Mouse (Mus musculus) urinary bladder, adult 18-20 months (tissue): Measurements from ENCODE around the gene Plch1.

Experiments used
- DNase-seq, 2 experiments: peaks; one replicate each; pipeline ENCODE4 v3.0.0; 2022; ENCODE audit warnings: low spot score in 2 of 2, mixed read lengths in 2 of 2

Plch1 gene

GRCm38 (mm10) chr3:63862716-63863115 lies 36.6 kb downstream of the Plch1 start:
- DNase-seq, result no peak

GRCm38 (mm10) chr3:63852828-63853227 lies 46.4 kb downstream of the Plch1 start:
- no peak for DNase-seq

DNA sequence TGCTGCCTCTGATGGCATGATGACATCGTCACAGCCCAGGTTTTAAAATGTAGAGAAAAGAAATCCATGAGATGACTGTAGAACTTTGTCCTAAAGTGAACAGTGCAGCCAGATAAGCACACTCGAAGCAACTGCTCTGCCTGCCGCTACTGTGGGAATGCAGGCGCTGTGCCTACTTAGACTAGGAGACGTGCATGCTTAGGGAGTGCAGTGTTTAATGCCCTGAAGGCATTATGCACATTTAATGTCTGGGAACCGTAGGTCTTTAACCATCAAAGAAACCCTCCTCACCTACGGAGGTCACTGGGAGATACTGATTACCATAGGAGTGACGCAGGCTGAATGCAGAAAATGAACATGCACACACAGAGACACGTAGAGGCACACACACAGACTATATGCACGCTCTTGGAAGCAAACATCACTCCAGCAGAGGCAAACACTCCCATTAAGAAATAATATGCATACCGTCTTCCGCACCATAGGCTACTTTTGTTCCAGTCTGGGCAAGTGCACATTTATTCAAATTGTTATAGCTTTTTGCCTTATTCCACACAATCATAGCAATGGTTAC lies 48.1 kb downstream of the Plch1 start:
- DNase-seq, result no peak

DNA sequence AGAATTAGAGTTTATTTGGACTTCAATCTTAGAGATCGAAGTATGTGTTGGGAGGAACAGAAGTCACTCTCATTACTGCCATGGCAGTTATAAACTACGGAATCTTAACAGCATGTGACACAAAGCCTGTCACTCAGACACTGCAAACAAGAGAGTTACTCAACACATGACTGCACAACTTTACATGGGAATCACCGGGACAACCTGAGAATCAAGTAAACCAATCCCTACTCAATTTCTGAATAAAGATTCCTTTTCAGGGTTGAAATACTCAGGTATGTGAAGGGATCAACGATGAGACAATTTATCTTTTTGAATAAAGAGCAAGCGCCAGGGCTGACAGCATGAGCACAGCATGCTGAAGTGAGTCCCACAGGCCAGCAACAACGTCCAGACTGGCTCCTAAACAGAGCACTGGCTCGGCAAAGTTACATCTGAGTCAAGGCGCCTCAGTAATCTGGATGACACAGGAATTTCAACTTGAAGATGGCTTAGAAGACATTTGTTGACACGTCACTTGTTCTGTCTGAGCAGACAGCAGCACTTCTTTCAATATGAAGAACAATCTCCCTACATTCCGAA lies 49.4 kb downstream of the Plch1 start:
- DNase-seq, result no peak

DNA sequence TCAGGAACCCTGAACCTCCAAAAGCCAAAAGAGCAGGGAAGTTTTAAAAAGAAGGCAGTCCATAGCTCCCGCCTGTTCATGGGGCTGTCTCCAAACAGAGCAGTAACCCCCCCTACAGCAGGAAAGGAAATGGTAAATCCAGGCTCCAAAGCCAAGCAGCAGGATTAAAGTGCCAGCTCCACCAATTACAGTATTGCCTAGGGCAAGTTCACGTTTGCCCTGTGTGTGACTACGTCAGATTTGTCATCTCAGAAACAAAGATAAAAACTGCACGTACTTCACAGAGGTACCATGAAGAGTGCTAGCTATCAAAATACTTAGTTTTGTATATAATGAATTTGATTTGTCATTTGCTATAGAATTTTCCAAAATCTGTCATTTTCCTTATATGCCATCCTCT lies 55.1 kb downstream of the Plch1 start:
- no peak for DNase-seq

DNA sequence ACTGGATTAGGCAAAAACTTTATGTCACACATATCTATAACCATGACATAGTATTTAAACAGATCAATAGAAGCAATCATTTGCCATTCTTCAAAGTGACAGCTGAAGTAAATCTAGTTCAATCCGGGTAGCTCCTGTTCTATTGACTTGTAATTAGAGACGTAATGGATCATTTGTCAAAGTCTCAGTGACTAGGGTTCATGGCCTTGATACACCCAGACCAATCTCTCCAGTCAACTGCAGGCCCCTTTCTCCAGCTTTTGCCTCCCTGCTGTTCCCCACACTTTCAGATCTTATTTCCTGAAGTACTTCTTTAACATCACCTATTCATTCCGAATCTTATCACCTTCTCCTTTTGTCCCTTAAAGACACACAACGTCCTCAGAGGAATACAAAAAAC lies 56.8 kb downstream of the Plch1 start:
- DNase-seq, result no peak

GRCm38 (mm10) chr3:63837750-63838149 lies 61.5 kb downstream of the Plch1 start:
- no peak for DNase-seq

DNA sequence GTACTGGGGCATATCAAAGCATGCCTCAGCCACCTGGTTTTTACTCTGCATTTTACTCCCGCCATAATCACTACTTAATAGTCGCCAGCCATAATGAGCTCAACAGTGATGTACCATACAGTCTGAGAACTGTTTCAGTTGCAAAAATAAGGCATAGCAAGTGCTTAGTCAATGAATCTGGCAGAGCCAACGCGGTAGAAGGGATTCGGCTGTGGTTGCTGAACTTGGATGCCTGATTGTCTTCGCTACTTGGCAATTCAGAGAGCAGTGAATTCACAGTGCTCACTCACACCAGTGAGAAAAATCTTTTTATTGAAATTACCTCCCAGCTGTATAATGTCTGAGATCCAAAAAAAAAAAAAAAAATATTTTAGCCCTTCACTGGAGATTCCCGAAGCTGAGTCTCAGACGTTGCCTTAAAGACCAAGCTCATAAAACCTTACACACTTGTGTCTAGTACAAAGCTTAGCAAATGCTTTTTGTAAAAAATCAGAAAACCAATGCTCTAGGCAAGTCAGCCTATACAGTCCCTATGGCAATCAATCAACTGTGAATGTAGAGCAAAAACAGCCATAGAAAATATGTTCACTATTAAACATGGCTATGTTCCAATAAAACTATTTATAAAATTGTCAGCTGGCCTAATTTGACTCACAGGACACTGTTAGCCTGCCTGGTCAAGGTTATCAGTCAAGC lies 62.2 kb downstream of the Plch1 start:
- DNase-seq, result no peak

DNA sequence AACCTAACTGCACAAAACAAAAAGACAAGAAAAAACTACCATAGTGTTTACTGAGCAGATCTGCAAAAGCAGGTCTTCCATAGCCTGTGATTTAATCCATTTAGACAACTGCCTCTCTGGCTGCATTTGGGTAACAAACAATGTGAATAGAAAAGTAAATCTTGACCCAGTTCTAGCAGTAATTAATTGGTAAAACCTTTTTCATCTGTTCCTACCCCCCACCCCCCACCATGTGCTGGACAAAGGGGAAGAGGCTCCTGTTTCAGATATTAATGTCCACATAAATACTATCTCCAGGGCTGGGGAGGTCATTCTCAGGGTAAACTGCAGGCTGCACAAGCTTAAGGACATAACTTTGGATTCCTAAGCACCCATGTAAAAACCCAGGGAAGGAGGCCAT lies 63.5 kb downstream of the Plch1 start:
- no peak for DNase-seq

GRCm38 (mm10) chr3:63823874-63824400 lies 75.3 kb downstream of the Plch1 start:
- DNase-seq, result no peak

DNA sequence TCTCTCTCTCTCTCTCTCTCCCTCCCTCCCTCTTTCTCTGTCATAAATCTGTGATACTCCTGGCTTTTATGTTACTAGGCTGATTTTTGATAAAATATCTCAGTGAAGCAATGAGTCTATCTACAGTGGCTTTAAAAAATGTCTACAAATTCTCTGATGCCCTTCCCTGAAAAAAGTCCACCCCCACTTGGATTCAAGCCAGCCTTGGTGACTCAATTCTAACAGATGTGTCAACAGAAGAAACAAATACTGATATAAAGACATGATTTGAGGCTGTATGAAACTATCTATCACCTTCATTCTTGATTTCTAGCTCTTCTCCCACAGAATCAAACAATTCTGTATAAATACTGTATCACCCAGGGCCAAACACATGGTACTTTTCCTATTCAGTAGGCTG lies 76.6 kb downstream of the Plch1 start:
- DNase-seq, result no peak

DNA sequence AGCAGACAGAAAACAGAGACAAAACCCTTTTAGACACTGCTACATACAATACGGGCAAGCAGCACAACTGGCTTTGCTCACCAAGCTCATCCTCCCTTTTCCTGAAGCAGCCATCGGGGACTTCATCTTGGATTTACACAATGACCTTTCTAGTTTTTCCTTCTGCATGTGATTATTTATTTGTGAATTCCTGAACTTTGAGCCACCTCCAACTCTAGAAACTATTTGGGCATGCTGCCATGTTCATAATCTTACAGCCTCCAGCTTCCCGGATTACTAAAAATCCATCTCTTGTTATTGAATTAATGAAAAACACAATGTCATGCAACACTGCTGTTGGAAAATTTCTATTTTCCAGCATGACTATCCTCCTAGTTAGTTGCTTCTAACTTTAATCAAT lies 84.1 kb downstream of the Plch1 start:
- no peak for DNase-seq

DNA sequence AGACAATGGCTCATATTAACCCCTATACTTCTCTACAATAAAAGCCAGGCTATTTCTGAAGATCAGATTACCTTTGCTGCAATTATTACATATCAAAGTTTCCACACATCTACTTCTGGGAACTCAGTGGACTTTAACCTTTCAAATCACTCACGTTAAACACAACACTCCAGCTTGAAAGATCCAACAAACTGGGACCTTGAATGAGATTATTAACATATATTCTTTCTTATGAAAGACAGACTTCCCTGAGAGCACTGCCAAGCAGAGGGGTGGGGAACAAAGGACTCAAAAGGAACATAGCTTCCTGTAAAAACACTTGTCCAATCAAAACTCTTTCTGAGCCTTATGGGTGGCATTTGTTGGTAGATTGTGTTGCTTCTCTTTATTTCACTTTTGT lies 85.1 kb downstream of the Plch1 start:
- DNase-seq, result no peak

GRCm38 (mm10) chr3:63806906-63807305 lies 92.4 kb downstream of the Plch1 start:
- no peak for DNase-seq

DNA sequence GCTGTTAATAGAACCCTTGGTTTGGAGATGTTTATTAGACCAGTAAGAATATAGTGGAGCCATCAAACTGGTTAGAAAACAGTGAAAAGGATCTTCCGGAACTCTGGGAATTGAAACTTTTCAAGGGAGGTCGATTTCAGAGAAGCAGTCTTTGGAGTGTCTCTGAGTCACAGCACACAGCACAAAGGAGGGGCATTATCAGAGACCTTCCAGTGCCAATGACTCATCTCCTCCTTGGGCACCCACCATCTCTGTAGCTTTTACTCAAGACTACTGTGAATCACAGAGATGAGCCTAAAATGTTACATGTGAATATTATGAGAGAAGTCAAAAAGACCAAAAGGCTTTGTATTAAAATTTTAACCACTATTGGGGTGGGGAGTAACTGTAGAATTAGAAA lies 93.8 kb downstream of the Plch1 start:
- no peak for DNase-seq

DNA sequence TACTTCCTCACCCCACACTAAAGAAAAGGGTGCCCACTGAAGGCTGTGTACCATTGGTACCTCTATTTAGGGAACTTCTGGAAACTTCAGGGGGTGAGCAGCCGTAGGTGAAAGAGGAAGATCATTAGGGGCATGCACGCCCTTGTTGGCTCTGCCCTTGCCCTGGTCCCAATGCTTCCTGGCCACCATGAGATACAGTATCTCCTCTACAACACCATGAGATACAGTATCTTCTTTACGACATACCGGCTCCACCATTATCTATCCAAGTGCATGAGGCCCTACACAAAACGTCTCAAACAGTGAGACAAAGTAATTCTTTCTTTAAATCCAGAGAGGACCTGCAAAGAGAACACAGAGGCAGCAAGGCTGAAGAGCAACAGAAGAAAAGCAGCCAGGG lies 98.6 kb downstream of the Plch1 start:
- DNase-seq, result no peak

- no peak for DNase-seq
Observed at GRCm38 (mm10) chr3:63786805-63787365, 112.4 kb downstream of the Plch1 start.

GRCm38 (mm10) chr3:63772617-63773305 lies 126.5 kb downstream of the Plch1 start:
- peak in 1 of 2 experiments; percentile 4 for DNase-seq

GRCm38 (mm10) chr3:63760821-63761220 lies 138.5 kb downstream of the Plch1 start:
- DNase-seq, result no peak

- no peak for DNase-seq
Observed at GRCm38 (mm10) chr3:63740073-63740472, 159.2 kb downstream of the Plch1 start.

GRCm38 (mm10) chr3:63728325-63728724 lies 170.9 kb downstream of the Plch1 start:
- DNase-seq, result no peak

GRCm38 (mm10) chr3:63726667-63727342 lies 172.5 kb downstream of the Plch1 start:
- no peak for DNase-seq
